Mouse (Mus musculus): Measurements from ENCODE around the gene Map1s. TPM values are rescaled to one million over a fixed set of nuclear protein-coding genes. Genes with fewer than 3 reads are reported as not detected.

Map1s gene
- polyA plus RNA-seq, 1 experiment from 2014 or later, result 60.1 TPM

- Histone ChIP-seq H3K4me1 (peaks cover 20% of the 10 kb centered on the region), H3K36me3 (no peaks in the 10 kb centered on the region), H3K9me3 (no peaks in the 10 kb centered on the region), H3K4me2 (replicated peaks) (no peak overlapping the region), H3K27ac (replicated peaks) (no peak overlapping the region), H3K9ac (replicated peaks) (no peak overlapping the region), H3K27me3 (peaks cover 7% of the 10 kb centered on the region; the same call in 1 of the 2 replicates), H3K4me3 (no peak overlapping the region)
- ATAC-seq (replicated peaks), result no peak
Observed at GRCm38 (mm10) chr8:70903582-70903981, 2.1 kb upstream of the Map1s start.

DNA sequence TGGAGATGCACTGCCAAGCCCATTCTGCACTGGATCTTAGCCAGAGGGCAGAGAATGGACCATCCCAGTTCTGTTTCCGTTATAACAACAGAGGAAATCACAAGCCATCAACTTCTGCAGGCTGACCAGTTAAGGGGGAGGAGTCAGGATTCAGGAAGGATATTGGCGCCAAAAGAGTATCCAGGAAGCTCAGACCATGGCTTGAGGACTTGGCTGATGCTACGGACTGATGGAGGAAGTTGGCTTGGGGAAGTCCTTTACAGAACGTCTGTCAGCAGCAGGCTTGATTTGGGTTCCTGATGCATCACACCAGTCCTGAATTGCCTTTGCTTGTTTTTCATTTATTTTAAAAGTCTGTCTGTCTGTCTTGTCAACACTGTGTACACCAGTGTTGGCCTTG is 1.2 kb upstream of the Map1s start:
- H3K9ac ChIP-seq (replicated peaks), result no peak overlapping the region
- H3K4me1 ChIP-seq, result peaks cover 19% of the 10 kb centered on the region
- H3K27me3 ChIP-seq, result peaks cover 7% of the 10 kb centered on the region; the same call in 1 of the 2 replicates
- H3K4me3 ChIP-seq, result no peak overlapping the region
- no peak for ATAC-seq (replicated peaks)
- H3K4me2 ChIP-seq (replicated peaks), result no peak overlapping the region
- H3K9me3 ChIP-seq, result no peaks in the 10 kb centered on the region
- no peaks in the 10 kb centered on the region for H3K36me3 ChIP-seq
- WGBS, result 71% methylated on average over 4 of the region's 4 CpGs
- H3K27ac ChIP-seq (replicated peaks), result no peak overlapping the region

- H3K9ac ChIP-seq (replicated peaks), result peak overlapping the region; percentile 87
- WGBS, result 15% methylated on average over 8 of the region's 8 CpGs
- peak overlapping the region; percentile 96 for H3K27ac ChIP-seq (replicated peaks)
- no peaks in the 10 kb centered on the region for H3K36me3 ChIP-seq
- H3K9me3 ChIP-seq, result no peaks in the 10 kb centered on the region
- peaks cover 19% of the 10 kb centered on the region for H3K4me1 ChIP-seq
- ATAC-seq (replicated peaks), result peak; percentile 57
- H3K27me3 ChIP-seq, result peaks cover 7% of the 10 kb centered on the region; the same call in 1 of the 2 replicates
- peak overlapping the region; percentile 93 for H3K4me2 ChIP-seq (replicated peaks)
- H3K4me3 ChIP-seq, result peak overlapping the region; percentile 95
Observed at GRCm38 (mm10) chr8:70905463-70905830, 285 bp upstream of the Map1s start.

GRCm38 (mm10) chr8:70907518-70907917 is 1.8 kb downstream of the Map1s start:
- no peak overlapping the region for H3K4me2 ChIP-seq (replicated peaks)
- 93% methylated on average over 2 of the region's 2 CpGs for WGBS
- H3K9me3 ChIP-seq, result no peaks in the 10 kb centered on the region
- peaks cover 19% of the 10 kb centered on the region for H3K4me1 ChIP-seq
- no peak overlapping the region for H3K27ac ChIP-seq (replicated peaks)
- peaks cover 11% of the 10 kb centered on the region for H3K36me3 ChIP-seq
- ATAC-seq (replicated peaks), result no peak
- peaks cover 7% of the 10 kb centered on the region; the same call in 1 of the 2 replicates for H3K27me3 ChIP-seq
- H3K9ac ChIP-seq (replicated peaks), result no peak overlapping the region
- H3K4me3 ChIP-seq, result no peak overlapping the region

DNA sequence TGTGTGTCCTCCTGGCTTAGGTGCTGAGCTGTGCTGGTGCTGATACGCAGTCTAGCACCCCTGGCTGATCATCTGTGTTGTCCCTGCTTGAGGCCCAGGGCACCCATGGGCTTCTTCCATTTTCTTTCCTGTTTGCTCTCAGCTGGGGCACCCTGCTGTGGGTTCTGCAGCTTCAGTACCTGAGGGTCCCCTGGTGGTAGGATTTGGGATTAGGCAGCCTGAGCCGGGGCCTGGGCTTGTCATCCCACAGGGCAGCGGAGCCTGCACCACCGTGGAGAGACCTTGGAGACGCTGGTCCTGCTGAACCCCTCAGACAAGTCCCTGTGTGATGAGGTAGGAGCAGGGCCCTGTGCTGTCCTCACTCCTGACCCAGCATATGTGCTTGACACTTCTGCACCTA is 5.9 kb downstream of the Map1s start:
- H3K4me1 ChIP-seq, result peaks cover 11% of the 10 kb centered on the region
- H3K27me3 ChIP-seq, result no peaks in the 10 kb centered on the region
- H3K36me3 ChIP-seq, result peaks cover 50% of the 10 kb centered on the region
- no peak overlapping the region for H3K27ac ChIP-seq (replicated peaks)
- no peak overlapping the region for H3K4me3 ChIP-seq
- ATAC-seq (replicated peaks), result no peak
- H3K9ac ChIP-seq (replicated peaks), result no peak overlapping the region
- WGBS, result 82% methylated on average over 5 of the region's 5 CpGs
- no peak overlapping the region for H3K4me2 ChIP-seq (replicated peaks)
- H3K9me3 ChIP-seq, result no peaks in the 10 kb centered on the region

DNA sequence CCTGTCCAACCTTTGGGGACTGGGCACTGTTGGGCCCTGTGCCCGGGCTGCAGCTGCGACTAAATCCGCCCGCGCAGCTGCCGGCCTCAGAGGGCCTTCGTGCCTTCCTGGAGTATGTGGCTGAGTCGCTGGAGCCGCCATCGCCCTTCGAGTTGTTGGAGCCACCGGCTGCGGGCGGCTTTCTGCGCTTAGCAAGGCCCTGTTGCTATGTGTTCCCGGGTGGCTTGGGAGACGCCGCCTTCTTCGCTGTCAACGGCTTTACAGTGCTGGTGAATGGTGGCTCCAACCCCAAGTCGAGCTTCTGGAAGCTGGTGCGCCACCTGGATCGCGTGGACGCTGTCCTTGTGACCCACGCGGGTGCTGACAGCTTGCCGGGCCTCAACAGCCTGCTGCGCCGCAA is 7.2 kb downstream of the Map1s start:
- 93% methylated on average over 30 of the region's 30 CpGs for WGBS
- ATAC-seq (replicated peaks), result no peak
- no peaks in the 10 kb centered on the region for H3K4me1 ChIP-seq
- H3K4me3 ChIP-seq, result no peak overlapping the region
- H3K9me3 ChIP-seq, result no peaks in the 10 kb centered on the region
- no peak overlapping the region for H3K9ac ChIP-seq (replicated peaks)
- H3K36me3 ChIP-seq, result peaks cover 56% of the 10 kb centered on the region
- H3K4me2 ChIP-seq (replicated peaks), result no peak overlapping the region
- H3K27ac ChIP-seq (replicated peaks), result no peak overlapping the region
- no peaks in the 10 kb centered on the region for H3K27me3 ChIP-seq

DNA sequence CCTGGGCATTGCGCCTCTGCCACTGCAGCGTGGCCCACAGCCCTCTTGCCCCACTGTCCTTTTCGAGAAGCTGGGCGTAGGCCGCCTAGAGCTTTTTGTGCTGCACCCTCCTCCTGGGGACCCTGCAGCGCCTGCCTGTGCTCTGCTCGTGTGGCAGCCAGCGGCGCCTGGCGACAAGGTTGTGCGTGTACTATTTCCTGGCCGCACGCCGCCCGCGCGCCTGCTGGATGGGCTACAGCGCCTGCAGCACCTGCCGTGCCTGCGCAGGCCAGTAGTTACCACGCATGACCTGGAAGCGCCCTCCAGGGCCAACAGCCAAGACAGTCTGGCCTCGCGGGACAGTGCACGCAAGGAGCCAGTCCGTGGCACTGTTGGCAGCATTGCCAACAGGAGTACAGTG is 7.8 kb downstream of the Map1s start:
- 97% methylated on average over 26 of the region's 26 CpGs for WGBS
- H3K36me3 ChIP-seq, result peaks cover 56% of the 10 kb centered on the region

DNA sequence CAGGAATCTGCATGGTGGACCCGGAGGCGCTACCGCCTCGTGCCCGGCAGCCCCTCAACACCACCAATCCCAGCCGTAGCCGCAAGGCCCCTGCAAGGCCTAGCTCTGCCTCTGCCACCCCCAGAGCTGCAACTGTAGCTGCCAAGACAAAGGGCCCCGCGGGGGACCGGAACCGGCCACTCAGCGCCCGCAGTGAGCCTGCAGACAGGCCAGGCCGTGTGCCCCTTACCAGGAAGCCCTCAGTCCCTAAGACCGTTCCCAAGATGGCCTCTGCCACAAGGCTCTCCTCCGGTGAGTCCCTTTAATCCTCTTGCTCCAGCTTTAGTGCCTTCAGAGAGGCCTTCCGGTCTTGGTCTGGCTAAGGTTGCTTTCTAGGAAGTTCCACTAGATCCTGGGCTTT is 9.0 kb downstream of the Map1s start:
- H3K27ac ChIP-seq (replicated peaks), result no peak overlapping the region
- no peak overlapping the region for H3K4me3 ChIP-seq
- H3K4me1 ChIP-seq, result no peaks in the 10 kb centered on the region
- no peaks in the 10 kb centered on the region for H3K9me3 ChIP-seq
- H3K27me3 ChIP-seq, result no peaks in the 10 kb centered on the region
- no peak overlapping the region for H3K9ac ChIP-seq (replicated peaks)
- no peak for ATAC-seq (replicated peaks)
- WGBS, result 91% methylated on average over 17 of the region's 17 CpGs
- peaks cover 62% of the 10 kb centered on the region for H3K36me3 ChIP-seq
- no peak overlapping the region for H3K4me2 ChIP-seq (replicated peaks)

More for the DNA sequence above, 7.8 kb downstream of the Map1s start:
- no peak overlapping the region for H3K4me2 ChIP-seq (replicated peaks)
- ATAC-seq (replicated peaks), result no peak
- H3K4me1 ChIP-seq, result no peaks in the 10 kb centered on the region
- no peak overlapping the region for H3K4me3 ChIP-seq
- H3K9me3 ChIP-seq, result no peaks in the 10 kb centered on the region
- no peaks in the 10 kb centered on the region for H3K27me3 ChIP-seq
- no peak overlapping the region for H3K9ac ChIP-seq (replicated peaks)
- H3K27ac ChIP-seq (replicated peaks), result no peak overlapping the region

DNA sequence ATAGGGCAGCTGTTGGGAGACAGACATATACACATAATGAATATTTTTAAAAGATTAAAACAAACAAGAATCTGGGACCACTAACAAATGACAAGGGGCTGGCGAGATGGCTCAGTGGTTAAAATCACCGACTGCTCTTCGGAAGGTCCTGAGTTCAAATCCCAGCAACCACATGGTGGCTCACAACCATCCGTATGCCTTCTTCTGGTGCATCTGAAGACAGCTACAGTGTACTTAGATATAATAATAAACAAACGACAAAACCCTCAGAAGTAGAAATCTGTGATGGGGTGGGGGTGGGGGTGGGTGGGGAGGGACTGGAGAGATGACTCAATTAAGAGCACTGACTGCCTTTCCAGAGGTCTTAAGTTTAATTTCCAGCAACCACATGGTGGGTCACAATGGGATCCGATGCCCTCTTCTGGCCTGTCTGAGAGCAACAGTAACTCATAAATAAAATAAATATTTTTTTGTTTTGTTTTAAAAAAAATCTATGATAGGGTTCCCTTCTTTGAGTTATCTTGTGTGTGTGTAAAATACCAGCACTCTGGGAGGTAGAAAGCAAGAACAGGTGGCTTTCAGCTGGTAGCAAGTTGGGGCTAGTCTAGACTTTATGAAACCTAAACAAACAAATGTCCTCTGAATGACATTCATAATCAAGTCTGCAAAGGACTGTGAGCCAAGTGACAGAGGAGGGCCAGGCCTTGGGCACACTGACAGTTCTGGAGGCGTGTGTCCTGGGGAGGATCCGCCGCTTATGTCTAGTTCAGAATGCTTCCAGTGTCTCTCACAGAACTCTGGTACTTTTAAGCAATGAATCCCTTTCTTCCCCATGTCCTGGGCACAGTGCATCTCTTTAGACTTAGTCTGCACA is 14.6 kb downstream of the Map1s start:
- Histone ChIP-seq H3K4me2 (replicated peaks) (no peak overlapping the region), H3K36me3 (peaks cover 27% of the 10 kb centered on the region), H3K27me3 (no peaks in the 10 kb centered on the region), H3K9ac (replicated peaks) (no peak overlapping the region), H3K27ac (replicated peaks) (no peak overlapping the region), H3K4me3 (no peak overlapping the region), H3K9me3 (no peaks in the 10 kb centered on the region), H3K4me1 (no peaks in the 10 kb centered on the region)
- ATAC-seq (replicated peaks), result no peak
- 91% methylated on average over 9 of the region's 9 CpGs for WGBS

DNA sequence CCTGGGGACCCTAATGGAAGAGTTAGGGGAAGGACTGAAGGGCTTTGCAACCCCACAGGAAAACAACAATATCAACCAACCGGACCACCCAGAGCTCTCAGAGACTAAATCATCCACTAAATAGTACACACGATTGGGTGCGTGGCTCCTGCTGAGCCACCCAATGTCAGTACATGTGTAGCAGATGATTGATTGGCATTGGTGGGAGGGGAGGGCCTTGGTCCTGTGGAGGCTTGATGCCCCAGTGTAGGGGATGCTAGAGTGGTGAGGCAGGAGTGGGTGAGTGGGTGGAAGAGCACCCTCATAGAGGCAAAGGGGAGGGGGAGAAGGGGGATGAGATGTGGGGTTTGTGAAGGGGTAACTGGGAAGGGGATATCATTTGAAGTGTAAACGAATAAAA is 18.4 kb downstream of the Map1s start:
- no peaks in the 10 kb centered on the region for H3K9me3 ChIP-seq
- H3K9ac ChIP-seq (replicated peaks), result no peak overlapping the region
- H3K27ac ChIP-seq (replicated peaks), result no peak overlapping the region
- no peaks in the 10 kb centered on the region for H3K27me3 ChIP-seq
- H3K4me2 ChIP-seq (replicated peaks), result no peak overlapping the region
- 86% methylated on average over 4 of the region's 4 CpGs for WGBS
- peaks cover 4% of the 10 kb centered on the region; the same call in 1 of the 2 replicates for H3K36me3 ChIP-seq
- no peak for ATAC-seq (replicated peaks)
- no peak overlapping the region for H3K4me3 ChIP-seq
- H3K4me1 ChIP-seq, result no peaks in the 10 kb centered on the region

DNA sequence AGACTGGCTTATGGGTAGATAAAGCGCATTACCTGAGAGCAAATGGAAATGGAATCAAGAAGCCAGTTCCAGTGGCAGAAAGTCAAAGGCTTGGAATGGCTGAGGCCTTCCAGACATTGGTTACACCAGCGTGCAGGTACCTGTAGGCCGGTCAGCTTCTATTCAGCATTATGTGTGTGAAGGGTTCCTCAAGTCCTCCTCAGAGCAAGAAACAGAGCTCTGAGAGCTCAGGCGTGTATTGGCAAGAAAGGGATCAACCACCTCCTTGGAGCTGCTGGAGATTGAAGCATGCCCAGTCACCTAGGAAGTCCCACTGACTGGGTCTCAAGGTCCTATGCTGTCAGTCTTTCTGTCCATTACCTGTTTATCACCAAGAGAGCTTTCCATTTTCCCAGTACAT is 20.0 kb downstream of the Map1s start:
- H3K27me3 ChIP-seq, result no peaks in the 10 kb centered on the region
- no peaks in the 10 kb centered on the region for H3K4me1 ChIP-seq
- 94% methylated on average over 4 of the region's 4 CpGs for WGBS
- no peak overlapping the region for H3K4me3 ChIP-seq
- no peak overlapping the region for H3K9ac ChIP-seq (replicated peaks)
- no peaks in the 10 kb centered on the region for H3K36me3 ChIP-seq
- ATAC-seq (replicated peaks), result no peak
- no peaks in the 10 kb centered on the region for H3K9me3 ChIP-seq
- H3K27ac ChIP-seq (replicated peaks), result no peak overlapping the region
- no peak overlapping the region for H3K4me2 ChIP-seq (replicated peaks)

DNA sequence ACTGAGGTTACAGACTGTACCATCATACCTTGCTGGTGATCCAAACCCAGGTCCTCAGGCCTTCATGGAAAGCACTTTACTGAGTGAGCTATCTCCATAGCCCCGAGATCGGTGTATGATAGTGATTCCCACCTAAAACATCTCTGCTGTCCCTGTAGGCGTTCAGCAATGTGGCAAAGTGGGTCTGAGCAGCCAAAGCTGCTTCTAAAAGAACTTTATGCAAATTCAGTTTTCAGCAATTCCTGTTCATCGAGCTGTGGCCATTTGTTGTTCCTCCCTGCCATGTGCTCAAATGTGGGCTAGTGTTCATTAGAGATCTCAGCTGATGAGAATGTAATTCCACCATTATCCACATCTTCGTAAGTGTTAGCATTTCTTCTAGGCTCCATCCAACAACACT is 20.7 kb downstream of the Map1s start:
- no peak for ATAC-seq (replicated peaks)
- WGBS, result 84% methylated on average over 5 of the region's 5 CpGs

GRCm38 (mm10) chr8:70928096-70928495 is 22.4 kb downstream of the Map1s start:
- H3K4me1 ChIP-seq, result no peaks in the 10 kb centered on the region
- no peak overlapping the region for H3K9ac ChIP-seq (replicated peaks)
- no peaks in the 10 kb centered on the region for H3K27me3 ChIP-seq
- no peaks in the 10 kb centered on the region for H3K36me3 ChIP-seq
- H3K9me3 ChIP-seq, result no peaks in the 10 kb centered on the region
- no peak overlapping the region for H3K4me3 ChIP-seq
- no peak overlapping the region for H3K27ac ChIP-seq (replicated peaks)
- 81% methylated on average over 3 of the region's 3 CpGs for WGBS
- H3K4me2 ChIP-seq (replicated peaks), result no peak overlapping the region
- no peak for ATAC-seq (replicated peaks)

More for the DNA sequence above, 20.7 kb downstream of the Map1s start:
- H3K27ac ChIP-seq (replicated peaks), result no peak overlapping the region
- no peak overlapping the region for H3K4me2 ChIP-seq (replicated peaks)
- no peaks in the 10 kb centered on the region for H3K27me3 ChIP-seq
- H3K36me3 ChIP-seq, result no peaks in the 10 kb centered on the region
- no peaks in the 10 kb centered on the region for H3K4me1 ChIP-seq
- H3K9ac ChIP-seq (replicated peaks), result no peak overlapping the region
- H3K9me3 ChIP-seq, result no peaks in the 10 kb centered on the region
- H3K4me3 ChIP-seq, result no peak overlapping the region
